Comparison of ENCODE assay signal across 8 mouse cellular contexts in genomic region chr16:49698620-49699525, GRCm38 (mm10). TPM values are rescaled to one million over a fixed set of nuclear protein-coding genes. Genes with fewer than 3 reads are reported as not detected.
A peak's percentile ranks its signal among the peaks of the same experiment; 100 is the strongest.
DNase-seq lines count a peak whose midpoint lies in the region; ATAC-seq and TF ChIP-seq lines count a peak whose summit lies in the region.

Ift57 (plus strand) TSS chr16:49699233.

- H3K27ac ChIP-seq in forebrain, embryonic 12.5 days, result peak within 1 kb of the TSS; percentile 68; the same call in 1 of the 2 replicates
- H3K27ac ChIP-seq in heart, postnatal 0 days (ENCODE audit: low read depth), result peak within 1 kb of the TSS; percentile 40
- H3K27ac ChIP-seq in liver, embryonic 16.5 days (ENCODE audit: low read length), result peak within 1 kb of the TSS; percentile 60
- peak within 1 kb of the TSS; percentile 78 for H3K27ac ChIP-seq in neural tube, embryonic 13.5 days (replicated peaks)
- peak within 1 kb of the TSS; percentile 95 for H3K27ac ChIP-seq in testis, adult 2 months (ENCODE audit: control insufficient read depth, insufficient read depth, low read depth, low read length)

- H3K9ac ChIP-seq in forebrain, embryonic 12.5 days, result peak within 1 kb of the TSS; percentile 77
- H3K9ac ChIP-seq in heart, postnatal 0 days (replicated peaks; ENCODE audit: low read depth, low read length), result peak within 1 kb of the TSS; percentile 59
- peak within 1 kb of the TSS; percentile 66 for H3K9ac ChIP-seq in liver, embryonic 16.5 days (ENCODE audit: low read depth, low read length)
- peak within 1 kb of the TSS; percentile 79 for H3K9ac ChIP-seq in neural tube, embryonic 13.5 days

- no peak for TF ChIP-seq EP300 in heart, postnatal 0 days (IDR thresholded peaks at IDR 0.05; ENCODE audit: low read depth)

- peak within 1 kb of the TSS; percentile 89 for H3K4me3 ChIP-seq in E14TG2a.4 (replicated peaks; ENCODE audit: low read length)
- peak within 1 kb of the TSS; percentile 74 for H3K4me3 ChIP-seq in forebrain, embryonic 12.5 days (replicated peaks)
- peak within 1 kb of the TSS; percentile 79 for H3K4me3 ChIP-seq in heart, postnatal 0 days (ENCODE audit: low read depth, low read length)
- peak within 1 kb of the TSS; percentile 82 for H3K4me3 ChIP-seq in liver, embryonic 16.5 days (ENCODE audit: low read depth, low read length)
- H3K4me3 ChIP-seq in neural tube, embryonic 13.5 days, result peak within 1 kb of the TSS; percentile 81
- peak within 1 kb of the TSS; percentile 100 for H3K4me3 ChIP-seq in testis, adult 2 months (ENCODE audit: control insufficient read depth, low read depth, low read length)

- peak; percentile 98 for DNase-seq in c-Kit-positive CD71-positive TER-119-positive erythroid progenitor cells, embryonic 14.5 days (ENCODE audit: low spot score)
- peak; percentile 99 for DNase-seq in heart, postnatal 0 days (ENCODE audit: low spot score)
- DNase-seq in kidney, postnatal 4 days, result peak; percentile 98

- peak; percentile 100 for ATAC-seq in forebrain, embryonic 12.5 days (ENCODE audit: low FRiP score)
- ATAC-seq in heart, postnatal 0 days (ENCODE audit: insufficient read depth, low read depth), result peak; percentile 100
- peak; percentile 100 for ATAC-seq in liver, embryonic 16.5 days (ENCODE audit: low read depth)
- ATAC-seq in neural tube, embryonic 13.5 days (ENCODE audit: low read depth), result peak; percentile 100

- no peaks in the 10 kb centered on the region for H3K27me3 ChIP-seq in E14TG2a.4 (ENCODE audit: insufficient read depth, low read length)
- H3K27me3 ChIP-seq in forebrain, embryonic 12.5 days, result no peaks in the 10 kb centered on the region
- no peaks in the 10 kb centered on the region for H3K27me3 ChIP-seq in heart, postnatal 0 days (ENCODE audit: control insufficient read depth, insufficient read depth, low read length)
- no peaks in the 10 kb centered on the region for H3K27me3 ChIP-seq in liver, embryonic 16.5 days (ENCODE audit: control insufficient read depth, insufficient read depth, low read depth, low read length)
- no peaks in the 10 kb centered on the region for H3K27me3 ChIP-seq in neural tube, embryonic 13.5 days
- no peaks in the 10 kb centered on the region for H3K27me3 ChIP-seq in testis, adult 2 months (ENCODE audit: control insufficient read depth, insufficient read depth, low read length)

- TF ChIP-seq POLR2A in testis, adult 2 months (IDR thresholded peaks at IDR 0.05; ENCODE audit: control insufficient read depth, low read depth, low read length), result peak; percentile 77

- peak within 1 kb of the TSS; percentile 64 for H3K4me2 ChIP-seq in forebrain, embryonic 12.5 days
- H3K4me2 ChIP-seq in heart, postnatal 0 days (ENCODE audit: low read depth, low read length), result peak within 1 kb of the TSS; percentile 94
- peak within 1 kb of the TSS; percentile 98 for H3K4me2 ChIP-seq in liver, embryonic 16.5 days (ENCODE audit: low read depth, low read length)
- H3K4me2 ChIP-seq in neural tube, embryonic 13.5 days, result peak within 1 kb of the TSS; percentile 80

- H3K4me1 ChIP-seq in E14TG2a.4 (replicated peaks; ENCODE audit: low read depth, low read length), result peaks cover 10% of the 10 kb centered on the region; the same call in 1 of the 2 replicates
- H3K4me1 ChIP-seq in forebrain, embryonic 12.5 days, result peaks cover 15% of the 10 kb centered on the region
- 0 out of 2 replicates have a peak, but pooled peaks cover 3% of the 10 kb centered on the region for H3K4me1 ChIP-seq in heart, postnatal 0 days (ENCODE audit: control insufficient read depth, insufficient read depth)
- H3K4me1 ChIP-seq in liver, embryonic 16.5 days (ENCODE audit: control insufficient read depth, low read depth, low read length), result peaks cover 13% of the 10 kb centered on the region
- H3K4me1 ChIP-seq in neural tube, embryonic 13.5 days (replicated peaks), result peaks cover 18% of the 10 kb centered on the region
- no peaks in the 10 kb centered on the region; the same call in 1 of the 2 replicates for H3K4me1 ChIP-seq in testis, adult 2 months (ENCODE audit: control insufficient read depth, insufficient read depth, low read length)

- H3K36me3 ChIP-seq in E14TG2a.4 (ENCODE audit: insufficient read depth, low read length), result no peaks in the 10 kb centered on the region
- H3K36me3 ChIP-seq in forebrain, embryonic 12.5 days (replicated peaks), result no peaks in the 10 kb centered on the region
- H3K36me3 ChIP-seq in heart, postnatal 0 days (replicated peaks; ENCODE audit: control insufficient read depth, insufficient read depth, low read length), result no peaks in the 10 kb centered on the region
- H3K36me3 ChIP-seq in liver, embryonic 16.5 days (ENCODE audit: control insufficient read depth, insufficient read depth), result no peaks in the 10 kb centered on the region
- no peaks in the 10 kb centered on the region for H3K36me3 ChIP-seq in neural tube, embryonic 13.5 days
- no peaks in the 10 kb centered on the region for H3K36me3 ChIP-seq in testis, adult 2 months (ENCODE audit: control insufficient read depth, insufficient read depth, low read length)

- TF ChIP-seq CTCF in E14TG2a.4 (conservative IDR thresholded peaks at IDR 0.05; ENCODE audit: low read length), result no peak
- no peak for TF ChIP-seq CTCF in heart, postnatal 0 days (IDR thresholded peaks at IDR 0.05; ENCODE audit: low read depth)
- TF ChIP-seq CTCF in testis, adult 2 months (IDR thresholded peaks at IDR 0.05; ENCODE audit: control insufficient read depth, insufficient read depth, insufficient replicate concordance, low read depth, low read length), result no peak

- 3% methylated on average over 52 of the region's 53 CpGs for WGBS in forebrain, embryonic 12.5 days
- WGBS in heart, postnatal 0 days, result 1% methylated on average over 50 of the region's 53 CpGs
- 1% methylated on average over 53 of the region's 53 CpGs for WGBS in liver, embryonic 16.5 days (ENCODE audit: insufficient replicate concordance)
- 3% methylated on average over 53 of the region's 53 CpGs for WGBS in neural tube, embryonic 13.5 days

- H3K9me3 ChIP-seq in E14TG2a.4 (ENCODE audit: low read length), result no peaks in the 10 kb centered on the region
- no peaks in the 10 kb centered on the region for H3K9me3 ChIP-seq in forebrain, embryonic 12.5 days
- no peaks in the 10 kb centered on the region for H3K9me3 ChIP-seq in heart, postnatal 0 days (replicated peaks; ENCODE audit: control insufficient read depth, low read length)
- H3K9me3 ChIP-seq in liver, embryonic 16.5 days (replicated peaks; ENCODE audit: control insufficient read depth, low read length), result no peaks in the 10 kb centered on the region
- H3K9me3 ChIP-seq in neural tube, embryonic 13.5 days, result no peaks in the 10 kb centered on the region

RNA-seq across cellular contexts. Expression of gene Ift57, which starts in this region (rescaled TPM):
- polyA plus RNA-seq in forebrain, embryonic 12.5 days (2016; fragmentation: Nextera tagmentation; extraction: Ambion mirVana), result 36.6 and 39.0 TPM in 2 replicates
- total RNA-seq in heart, postnatal 0 days (2014; rRNA removed; ENCODE audit: low replicate concordance), result 3.5 and 11.8 TPM in 2 replicates
- polyA plus RNA-seq in heart, postnatal 0 days (2015; fragmentation: Nextera tagmentation; extraction: Ambion mirVana), result 18.9 and 19.2 TPM in 2 replicates
- 2.7 and 2.8 TPM in 2 replicates for polyA plus RNA-seq in liver, embryonic 16.5 days (2015; fragmentation: Nextera tagmentation; extraction: Ambion mirVana)
- 38.6 and 39.9 TPM in 2 replicates for polyA plus RNA-seq in neural tube, embryonic 13.5 days (2015; fragmentation: Nextera tagmentation; extraction: Ambion mirVana)
- polyA plus RNA-seq in testis, adult 2 months (2012; rRNA removed), result 24.3 and 26.4 TPM in 2 replicates

Comparison
In these comparisons a context has a peak if more than half of its experiments do, and no peak if none do; other contexts are left out.
1. Peak in every context shown above with its lines: DNase-seq, ATAC-seq, H3K4me3 ChIP-seq and H3K27ac ChIP-seq.
2. H3K27ac ChIP-seq: peak in every context shown above with its lines; median percentile 95 in testis, adult 2 months; 78 in neural tube, embryonic 13.5 days; 68 in forebrain, embryonic 12.5 days; 60 in liver, embryonic 16.5 days; 40 in heart, postnatal 0 days.